Mouse (Mus musculus) MEL (cell line): ENCODE measurements around the gene Pde11a. TPM values are rescaled to one million over a fixed set of nuclear protein-coding genes. Genes with fewer than 3 reads are reported as not detected.
A peak's percentile ranks its signal among the peaks of the same experiment; 100 is the strongest.

ENCODE experiments used
- DNase-seq: peaks from one replicate; pipeline ENCODE4 v3.0.0; 2011; ENCODE audit warnings: low read depth, low spot score
- H3K27ac ChIP-seq: 2 replicates; pipeline ENCODE4 v1.5.1; 2012; ENCODE audit warnings: low read depth, mild to moderate bottlenecking, control low read depth, low read length, moderate library complexity; ENCODE audit not compliant: control insufficient read depth
- H3K27me3 ChIP-seq, 2 experiments: fragments of 150-350 bp in 1 of 2; sonication (generic) in 1 of 2; 2 replicates each; pipeline ENCODE4 v1.6.1; 2012; ENCODE audit warnings: low read length in 2 of 2, mild to moderate bottlenecking in 2 of 2, improper control_type of control experiment in 1 of 2, moderate library complexity in 1 of 2; ENCODE audit not compliant: insufficient read depth in 2 of 2, control insufficient read depth in 1 of 2
- H3K36me3 ChIP-seq, 2 experiments: 2 replicates each; pipeline ENCODE4 v1.6.1; 2012 to 2014; ENCODE audit warnings: low read length in 2 of 2, improper control_type of control experiment in 1 of 2, inconsistent platforms in 1 of 2, mild to moderate bottlenecking in 1 of 2; ENCODE audit not compliant: insufficient read depth in 2 of 2, control insufficient read depth in 1 of 2
- H3K4me1 ChIP-seq, 2 experiments: fragments of 150-350 bp in 1 of 2; sonication (generic) in 1 of 2; 2 replicates each; pipeline ENCODE4 v1.6.1; 2012; ENCODE audit warnings: low read length in 2 of 2, improper control_type of control experiment in 1 of 2, mild to moderate bottlenecking in 1 of 2; ENCODE audit not compliant: insufficient read depth in 2 of 2, control insufficient read depth in 1 of 2
- H3K4me3 ChIP-seq, 2 experiments: fragments of 150-350 bp in 1 of 2; sonication (generic) in 1 of 2; 2 replicates each; pipeline ENCODE4 v1.5.1; 2012; ENCODE audit warnings: low read depth in 2 of 2, low read length in 2 of 2, mild to moderate bottlenecking in 2 of 2, moderate library complexity in 2 of 2, control low read depth in 1 of 2, improper control_type of control experiment in 1 of 2; ENCODE audit not compliant: control insufficient read depth in 1 of 2, insufficient read depth in 1 of 2
- H3K79me2 ChIP-seq: 2 replicates; pipeline ENCODE4 v1.6.1; 2012; ENCODE audit warnings: mild to moderate bottlenecking, low read length, moderate library complexity; ENCODE audit not compliant: control insufficient read depth, poor library complexity, insufficient read depth
- H3K9ac ChIP-seq: 2 replicates; pipeline ENCODE4 v1.6.1; 2012; ENCODE audit warnings: low read depth, mild to moderate bottlenecking, control low read depth, low read length, moderate library complexity; ENCODE audit not compliant: control insufficient read depth, poor library complexity, severe bottlenecking
- H3K9me3 ChIP-seq: fragments of 150-350 bp; sonication (generic); replicated peaks from 2 replicates; pipeline ENCODE4 v1.6.1; 2012; ENCODE audit warnings: mild to moderate bottlenecking, low read length, improper control_type of control experiment, moderate library complexity; ENCODE audit not compliant: insufficient read depth
- BHLHE40 ChIP-seq: IDR thresholded peaks from 2 replicates; pipeline ENCODE4 v1.6.1; 2012; ENCODE audit warnings: low read depth, mild to moderate bottlenecking, inconsistent platforms, low read length, improper control_type of control experiment, borderline replicate concordance
- CHD2 ChIP-seq: IDR thresholded peaks from 2 replicates; pipeline ENCODE4 v1.6.1; 2011; ENCODE audit warnings: low read length, improper control_type of control experiment
- CTCF ChIP-seq, 3 experiments: IDR thresholded peaks in 2 of 3; conservative IDR thresholded peaks in 1 of 3; 2 replicates each; pipeline ENCODE4 v1.5.1; 2011 to 2012; ENCODE audit warnings: low read length in 3 of 3, low read depth in 2 of 3, mild to moderate bottlenecking in 2 of 3, improper control_type of control experiment in 1 of 3, inconsistent platforms in 1 of 3, mixed read lengths in 1 of 3, moderate library complexity in 1 of 3; ENCODE audit not compliant: control insufficient read depth in 1 of 3, insufficient read depth in 1 of 3, poor library complexity in 1 of 3, severe bottlenecking in 1 of 3
- E2F4 ChIP-seq: IDR thresholded peaks from 2 replicates; pipeline ENCODE4 v1.6.1; 2011; ENCODE audit warnings: low read depth, low read length, improper control_type of control experiment, borderline replicate concordance
- EP300 ChIP-seq, 2 experiments: IDR thresholded peaks; 2 replicates each; pipeline ENCODE4 v1.6.1; 2011; ENCODE audit warnings: improper control_type of control experiment in 2 of 2, low read length in 2 of 2, low read depth in 1 of 2, mild to moderate bottlenecking in 1 of 2
- ETS1 ChIP-seq: IDR thresholded peaks from 2 replicates; pipeline ENCODE4 v1.6.1; 2012; ENCODE audit warnings: low read depth, mild to moderate bottlenecking, inconsistent platforms, low read length, improper control_type of control experiment, moderate library complexity
- GATA1 ChIP-seq: IDR thresholded peaks from 2 replicates; pipeline ENCODE4 v1.6.1; 2011; ENCODE audit warnings: low read depth, low read length, improper control_type of control experiment
- JUND ChIP-seq: IDR thresholded peaks from 2 replicates; pipeline ENCODE4 v1.6.1; 2011; ENCODE audit warnings: low read depth, mild to moderate bottlenecking, improper control_type of control experiment, low read length
- KAT2A ChIP-seq: conservative IDR thresholded peaks from 2 replicates; pipeline ENCODE4 v1.6.1; 2012; ENCODE audit warnings: low read depth, low read length, improper control_type of control experiment, inconsistent platforms
- MAX ChIP-seq: IDR thresholded peaks from 2 replicates; pipeline ENCODE4 v1.6.1; 2011; ENCODE audit warnings: low read length, improper control_type of control experiment
- MAZ ChIP-seq: IDR thresholded peaks from 2 replicates; pipeline ENCODE4 v1.6.1; 2012; ENCODE audit warnings: low read depth, mild to moderate bottlenecking, inconsistent platforms, low read length, improper control_type of control experiment
- NELFE ChIP-seq: IDR thresholded peaks from 2 replicates; pipeline ENCODE4 v1.6.1; 2011; ENCODE audit warnings: low read depth, low read length, improper control_type of control experiment
- POLR2AphosphoS2 ChIP-seq: IDR thresholded peaks from 2 replicates; pipeline ENCODE4 v1.6.1; 2011; ENCODE audit warnings: low read length, improper control_type of control experiment
- POLR2AphosphoS5 ChIP-seq: IDR thresholded peaks from 2 replicates; pipeline ENCODE4 v1.6.1; 2012; ENCODE audit warnings: low read depth, borderline replicate concordance, mild to moderate bottlenecking, inconsistent platforms, low read length, moderate library complexity, mixed read lengths
- RAD21 ChIP-seq: IDR thresholded peaks from 2 replicates; pipeline ENCODE4 v1.6.1; 2011; ENCODE audit warnings: mild to moderate bottlenecking, low read depth, low read length, improper control_type of control experiment
- SIN3A ChIP-seq: IDR thresholded peaks from 2 replicates; pipeline ENCODE4 v1.6.1; 2012; ENCODE audit warnings: low read length, improper control_type of control experiment, inconsistent platforms
- SMC3 ChIP-seq: IDR thresholded peaks from 2 replicates; pipeline ENCODE4 v1.6.1; 2011; ENCODE audit warnings: low read depth, low read length, improper control_type of control experiment
- TAL1 ChIP-seq: IDR thresholded peaks from 2 replicates; pipeline ENCODE4 v1.6.1; 2012; ENCODE audit warnings: mild to moderate bottlenecking, inconsistent platforms, low read length, moderate library complexity, mixed read lengths
- UBTF ChIP-seq: IDR thresholded peaks from 2 replicates; pipeline ENCODE4 v1.6.1; 2012; ENCODE audit warnings: low read depth, mild to moderate bottlenecking, inconsistent platforms, low read length, improper control_type of control experiment, moderate library complexity, borderline replicate concordance; ENCODE audit not compliant: insufficient read depth
- ZC3H11A ChIP-seq: IDR thresholded peaks from 2 replicates; pipeline ENCODE4 v1.6.1; 2012; ENCODE audit warnings: low read depth, mild to moderate bottlenecking, inconsistent platforms, low read length, improper control_type of control experiment
- ZMIZ1 ChIP-seq: IDR thresholded peaks from 2 replicates; pipeline ENCODE4 v1.6.1; 2012; ENCODE audit warnings: low read depth, mild to moderate bottlenecking, inconsistent platforms, low read length, improper control_type of control experiment, moderate library complexity
- ZNF384 ChIP-seq: IDR thresholded peaks from 2 replicates; pipeline ENCODE4 v1.6.1; 2012; ENCODE audit warnings: low read depth, mild to moderate bottlenecking, inconsistent platforms, low read length, improper control_type of control experiment
- polyA plus RNA-seq, 2 experiments: library from polyadenylated mRNA; stranded (reverse) in 1 of 2; unstranded in 1 of 2; fragments of >175 nt in 1 of 2; fragments of >200 nt in 1 of 2; gene quantifications; 2 replicates each; pipeline versions ENCODE4 v1.2.1 to v1.2.4; 2012; ENCODE audit warnings: low replicate concordance in 2 of 2, low read depth in 1 of 2; ENCODE audit not compliant: insufficient read length in 2 of 2, insufficient read depth in 1 of 2, missing spikeins in 1 of 2
- total RNA-seq: library from RNA; depleted of rRNA; stranded (reverse); fragments of 300-350 nt; gene quantifications from 2 replicates; pipeline ENCODE4 v1.2.3, GENCODE M21; 2012

Pde11a gene
- total and polyA plus RNA-seq, 3 experiments = not detected

DNA sequence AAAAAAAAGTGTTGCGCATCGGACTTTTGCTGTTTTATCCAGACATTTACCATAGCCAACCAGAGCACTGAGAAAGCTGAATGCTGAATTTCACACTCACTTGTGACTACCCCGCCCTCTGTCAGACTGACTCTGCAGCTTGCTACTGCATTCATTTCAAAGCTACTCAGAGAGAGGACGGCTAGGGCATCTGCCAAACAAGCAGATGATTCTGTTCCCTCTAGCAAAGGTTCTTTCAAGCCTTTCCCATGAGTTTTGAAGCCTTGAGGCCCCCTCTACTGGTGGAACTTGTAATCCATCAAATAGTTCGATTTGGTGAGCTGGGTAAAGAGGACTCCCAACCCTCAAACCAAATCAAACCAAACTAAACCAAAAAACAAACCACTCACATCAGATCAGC, 373.6 kb downstream of the Pde11a start:
- Histone ChIP-seq H3K27me3 (no peaks in the 10 kb centered on the region), H3K9me3 (no peaks in the 10 kb centered on the region), H3K27ac (no peak overlapping the region), H3K9ac (peak overlapping the region; percentile 42; the same call in 1 of the 2 replicates), H3K4me3 (peak overlapping the region; percentile 61 to 66), H3K36me3 (no peaks in the 10 kb centered on the region), H3K4me1 (no peaks in the 10 kb centered on the region; a peak in 1 of 4 replicates), H3K79me2 (no peaks in the 10 kb centered on the region)
- DNase-seq = peak; percentile 83
- TF ChIP-seq SMC3 (peak; percentile 84), ZC3H11A (peak; percentile 75), NELFE (no peak), EP300 (IDR thresholded peaks at IDR 0.05; ENCODE audit: low read depth in 1 of 2, low read length in 2 of 2) (no peak), SIN3A (0 out of 2 replicates have a peak, but pooled peaks have one; percentile 36), POLR2AphosphoS2 (no peak), TAL1 (no peak), E2F4 (no peak), JUND (no peak), UBTF (no peak), KAT2A (no peak), CHD2 (no peak), MAZ (no peak), BHLHE40 (no peak), ZNF384 (no peak), MAX (no peak), GATA1 (no peak), POLR2AphosphoS5 (no peak), RAD21 (peak; percentile 83), CTCF (IDR thresholded peaks at IDR 0.05 in 2 of 3, conservative IDR thresholded peaks at IDR 0.05 in 1 of 3; ENCODE audit: control insufficient read depth in 1 of 3, insufficient read depth in 1 of 3, low read depth in 2 of 3, low read length in 3 of 3, poor library complexity in 1 of 3, severe bottlenecking in 1 of 3) (peak; percentile 37 to 87 (median 64)), ZMIZ1 (no peak)

DNA sequence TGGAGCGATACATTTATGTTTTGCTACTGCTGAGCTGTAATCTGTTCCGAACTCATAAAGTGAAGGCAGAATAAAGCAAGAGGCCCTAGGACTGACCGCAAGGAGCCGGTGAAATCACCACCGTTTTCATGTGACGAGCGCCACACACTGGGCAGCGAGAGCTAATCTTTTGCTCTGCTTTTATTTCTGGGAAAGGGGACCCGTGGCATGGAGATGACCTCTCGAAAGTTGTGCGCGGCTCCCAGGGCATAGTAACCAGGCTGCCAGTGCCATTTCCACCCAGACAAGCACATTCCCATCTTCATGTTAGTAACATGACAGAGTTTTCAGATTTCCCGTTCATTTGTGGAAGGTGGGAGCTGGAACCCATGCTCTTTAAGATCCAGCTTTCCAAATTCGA, 374.1 kb downstream of the Pde11a start:
- Histone ChIP-seq H3K9ac (peak overlapping the region; percentile 42), H3K27me3 (no peaks in the 10 kb centered on the region), H3K27ac (no peak overlapping the region), H3K79me2 (no peaks in the 10 kb centered on the region), H3K4me1 (no peaks in the 10 kb centered on the region; a peak in 1 of 4 replicates), H3K9me3 (no peaks in the 10 kb centered on the region), H3K36me3 (no peaks in the 10 kb centered on the region), H3K4me3 (peak overlapping the region; percentile 61 to 66)
- TF ChIP-seq JUND (no peak), CTCF (IDR thresholded peaks at IDR 0.05 in 2 of 3, conservative IDR thresholded peaks at IDR 0.05 in 1 of 3; ENCODE audit: control insufficient read depth in 1 of 3, insufficient read depth in 1 of 3, low read depth in 2 of 3, low read length in 3 of 3, poor library complexity in 1 of 3, severe bottlenecking in 1 of 3) (peak; percentile 42 to 74 (median 64)), RAD21 (peak; percentile 60), SMC3 (peak; percentile 71), POLR2AphosphoS5 (no peak), ZC3H11A (peak; percentile 56), ETS1 (no peak)
- peak; percentile 73 for DNase-seq
